Mouse (Mus musculus) layer of hippocampus, postnatal 36 days (tissue): ENCODE measurements around the gene Pigt. TPM values are rescaled to one million over a fixed set of nuclear protein-coding genes. Genes with fewer than 3 reads are reported as not detected.

Source experiments
- DNase-seq, 2 experiments: peaks; one replicate each; pipeline ENCODE4 v3.0.0; 2022
- total RNA-seq, 2 experiments: library from RNA; stranded (reverse); gene quantifications; 2 replicates each; pipeline ENCODE4 v1.2.3; 2021

The Pigt gene
- total RNA-seq, 2 experiments from 2014 or later, result 76.6 to 84.5 TPM

- no peak for DNase-seq
Observed at GRCm38 (mm10) chr2:164521841-164522240, 24.5 kb downstream of the Pigt start.

DNA sequence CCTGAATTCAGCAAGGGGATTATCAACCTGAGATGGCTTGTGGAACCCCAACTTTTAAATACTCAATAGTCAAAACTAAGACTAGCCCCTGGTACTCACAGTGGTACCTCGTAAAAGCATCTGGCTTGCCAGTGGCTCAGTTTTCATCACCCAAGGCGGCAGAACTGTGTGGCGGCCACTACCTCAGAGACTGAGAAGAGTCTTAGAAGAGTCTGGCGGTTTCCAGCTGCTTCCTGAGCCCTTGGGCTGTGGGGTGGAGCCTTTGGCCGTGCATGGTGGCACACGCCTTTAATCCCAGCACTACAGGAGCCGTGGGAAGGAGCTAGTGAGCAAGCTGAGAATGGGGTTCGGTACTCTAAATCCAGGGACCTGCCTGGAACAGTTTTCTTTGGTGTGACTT, 25.0 kb downstream of the Pigt start:
- no peak for DNase-seq

- no peak for DNase-seq
Observed at GRCm38 (mm10) chr2:164523301-164523773, 26.0 kb downstream of the Pigt start.

DNA sequence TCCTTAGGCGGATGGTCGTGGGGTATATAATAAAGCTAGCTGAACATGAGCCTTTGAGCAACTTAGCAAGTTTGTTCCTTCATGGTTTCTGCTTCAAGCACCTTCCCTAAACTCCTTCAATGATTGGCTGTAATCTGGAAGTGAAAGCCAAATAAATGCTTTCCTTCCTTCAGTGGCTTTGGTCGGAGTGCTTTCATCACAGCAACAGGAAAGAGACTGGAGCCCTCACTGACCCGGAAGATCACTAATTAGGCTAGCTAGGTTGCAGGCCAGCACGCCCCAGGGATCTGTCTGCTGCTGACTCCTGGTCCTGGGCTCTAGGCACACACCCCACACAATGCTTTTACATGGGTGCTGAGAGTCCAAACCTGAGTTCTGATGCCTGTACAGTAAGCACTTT, 31.2 kb downstream of the Pigt start:
- no peak for DNase-seq

- DNase-seq, result peak; percentile 58 to 63
Observed at GRCm38 (mm10) chr2:164531169-164531568, 33.8 kb downstream of the Pigt start.

- no peak for DNase-seq
Observed at GRCm38 (mm10) chr2:164534315-164534714, 37.0 kb downstream of the Pigt start.

DNA sequence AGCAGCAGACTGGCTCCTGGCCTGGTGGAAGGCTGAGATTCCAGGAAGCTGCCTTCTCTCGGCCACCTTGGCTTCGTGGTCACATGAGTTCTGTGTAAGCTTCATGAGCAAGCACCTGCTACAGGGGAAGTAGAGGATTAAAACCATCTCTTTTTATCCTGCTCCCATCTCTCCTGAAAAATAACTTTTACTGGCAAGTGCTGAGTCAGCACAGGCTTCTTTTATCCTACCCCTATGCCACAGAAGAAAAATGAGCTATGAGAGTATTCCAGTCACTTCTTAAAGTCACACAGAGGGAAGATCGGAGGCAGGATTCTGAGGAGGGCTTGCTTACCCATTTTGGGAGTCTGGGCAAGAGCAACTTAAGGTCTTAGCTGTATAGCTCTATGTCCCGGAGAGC, 39.7 kb downstream of the Pigt start:
- DNase-seq, result no peak

DNA sequence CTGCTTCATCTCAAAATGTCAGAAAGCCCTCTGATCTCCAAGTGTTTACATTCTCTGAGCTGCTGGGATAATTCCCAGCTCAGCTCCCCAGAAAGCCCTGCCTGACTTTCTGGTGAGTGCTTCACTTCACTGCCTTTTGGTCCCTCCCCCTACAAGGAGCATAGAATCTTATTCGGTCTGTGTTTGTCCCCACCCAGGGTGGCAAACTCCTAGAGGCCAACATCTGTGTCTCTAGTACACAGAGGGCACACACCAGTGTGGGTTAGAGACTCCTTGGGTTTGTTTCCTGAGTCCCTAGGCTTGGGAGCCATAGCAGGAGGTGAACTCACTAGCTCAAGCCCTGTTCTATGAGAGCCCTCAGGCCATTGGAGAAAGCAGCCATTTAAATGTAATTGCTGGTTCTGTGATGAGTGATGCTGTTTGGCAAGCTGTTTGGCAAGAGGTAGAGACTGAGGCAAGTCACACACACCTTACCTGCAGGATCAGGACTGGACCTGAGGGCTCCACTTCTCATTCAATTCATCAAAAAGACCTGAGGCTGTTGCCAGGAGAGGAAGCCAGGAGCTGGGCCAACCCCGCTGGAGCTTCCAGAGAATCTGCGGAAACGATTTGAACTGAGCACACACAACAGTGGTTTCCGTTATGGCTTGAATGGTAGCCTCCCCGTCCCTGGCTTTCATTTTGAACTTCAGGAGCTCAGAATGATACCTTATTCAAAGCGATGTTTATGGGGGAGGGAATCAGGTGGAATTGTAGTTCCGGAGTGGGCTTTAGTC, 43.5 kb downstream of the Pigt start:
- no peak for DNase-seq

- peak; percentile 41 to 48 for DNase-seq
Observed at GRCm38 (mm10) chr2:164542132-164542531, 44.8 kb downstream of the Pigt start.

- DNase-seq, result no peak
Observed at GRCm38 (mm10) chr2:164542598-164542997, 45.3 kb downstream of the Pigt start.

- DNase-seq, result no peak
Observed at GRCm38 (mm10) chr2:164543745-164544144, 46.4 kb downstream of the Pigt start.

DNA sequence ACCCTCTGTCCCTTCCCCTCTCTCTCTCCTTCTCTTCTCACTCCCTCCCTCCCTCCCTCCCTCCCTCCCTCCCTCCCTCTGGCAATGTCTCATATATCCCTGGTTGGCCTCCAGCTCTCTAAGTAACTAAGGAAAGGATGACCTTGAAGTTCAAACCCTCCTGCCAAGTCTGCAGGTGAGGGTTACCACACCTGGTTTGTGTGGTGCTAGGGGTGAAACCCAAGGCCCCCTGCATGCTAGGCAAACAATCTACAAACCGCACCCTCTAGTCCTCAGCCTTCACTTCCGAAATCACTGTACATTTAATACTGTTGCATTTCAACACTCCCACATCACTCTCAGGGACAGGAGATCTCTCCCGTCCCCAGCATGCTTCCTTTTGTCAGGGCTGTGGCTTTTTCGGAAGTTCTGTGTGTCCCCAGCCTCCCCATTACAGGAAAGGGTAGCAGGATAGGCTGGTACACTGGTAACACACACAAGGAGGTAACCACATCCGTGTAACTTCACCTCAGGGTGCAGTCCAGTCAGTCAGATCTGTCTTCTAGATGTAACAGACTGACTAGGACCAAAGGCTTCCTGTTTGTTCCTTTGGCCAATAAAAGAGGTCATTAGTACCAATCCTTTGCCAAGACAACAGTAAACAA, 47.3 kb downstream of the Pigt start:
- no peak for DNase-seq

DNA sequence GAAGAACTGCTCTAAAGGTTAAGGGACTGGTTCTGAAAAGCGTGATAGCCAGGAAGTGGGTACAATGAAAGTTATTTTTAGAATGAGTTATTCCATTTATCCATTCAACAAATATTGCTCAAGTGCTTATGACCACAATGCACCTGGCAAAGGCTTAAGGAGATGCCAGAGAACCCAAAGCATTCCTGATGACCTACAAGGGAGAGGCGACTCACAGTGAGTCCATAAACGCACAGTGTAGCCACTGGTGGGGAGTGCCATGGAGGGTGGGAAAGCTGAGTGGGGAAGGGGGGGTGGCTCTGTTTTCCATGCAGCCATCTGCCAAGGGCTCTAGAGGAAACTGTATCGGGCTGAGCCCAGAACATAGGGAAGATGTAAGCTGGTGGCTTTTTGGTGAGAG, 52.0 kb downstream of the Pigt start:
- DNase-seq, result no peak

GRCm38 (mm10) chr2:164549963-164550894, 52.9 kb downstream of the Pigt start:
- DNase-seq, result peak in 1 of 2 experiments; percentile 13

DNA sequence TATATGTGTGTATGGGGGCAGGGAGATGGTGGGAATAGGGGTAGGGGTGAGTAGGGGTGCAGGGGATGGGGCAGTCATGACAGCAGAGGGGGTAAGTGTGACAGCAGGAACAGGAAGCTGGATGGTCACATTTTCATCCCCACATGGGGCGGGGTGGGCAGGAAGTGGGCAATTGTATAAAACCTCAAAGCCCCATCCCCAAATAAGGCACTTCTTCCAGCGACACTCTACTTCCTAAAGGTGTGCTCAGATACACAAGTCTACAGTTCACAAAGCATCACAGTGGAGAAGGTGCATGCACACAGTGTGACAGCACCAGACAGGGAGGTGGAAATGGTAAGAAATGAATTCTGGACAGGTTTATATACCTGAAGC, 53.6 kb downstream of the Pigt start:
- DNase-seq, result no peak

DNA sequence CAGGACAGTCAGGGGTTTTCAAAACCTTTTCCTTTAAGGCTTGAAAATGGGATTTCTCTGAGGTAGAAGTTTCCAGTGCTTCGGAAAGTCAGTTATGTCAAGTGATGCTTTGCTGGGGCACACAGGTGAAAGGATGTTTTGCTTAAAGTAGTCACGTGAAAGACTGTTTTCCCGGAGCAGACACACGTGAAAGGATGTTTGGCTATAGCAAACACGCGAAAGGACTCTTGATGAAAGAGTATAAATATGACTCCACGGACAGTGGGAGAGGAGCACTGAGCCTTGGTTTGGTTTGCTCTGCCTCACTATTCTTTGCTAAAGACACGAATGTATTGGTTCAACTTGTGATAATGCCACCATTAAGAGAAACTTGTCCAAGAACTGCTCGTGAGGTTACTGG, 54.2 kb downstream of the Pigt start:
- no peak for DNase-seq

Other genes with a start within 250 kb of the Pigt start
- gene Svs3b, start 240.9 kb upstream of the Pigt start, total RNA-seq, result not detected
- gene Svs4, start 219.1 kb upstream of the Pigt start, total RNA-seq, result not detected
- not detected for gene Svs3a, start 208.3 kb upstream of the Pigt start, total RNA-seq
- not detected for gene Svs6, start 180.8 kb upstream of the Pigt start, total RNA-seq
- not detected for gene Svs5, start 164.8 kb upstream of the Pigt start, total RNA-seq
- gene Slpi, start 108.4 kb upstream of the Pigt start, total RNA-seq, result 1 to 10 TPM in 1 of 2 experiments, under 1 TPM in 1; 0.85 to 1.4 TPM
- gene Rbpjl, start 94.4 kb upstream of the Pigt start, total RNA-seq, result under 1 TPM; 0.35 to 0.46 TPM
- 10 to 100 TPM; 13.0 to 13.4 TPM for gene Matn4, start 92.4 kb upstream of the Pigt start, total RNA-seq
- gene Sdc4, start 53.6 kb upstream of the Pigt start, total RNA-seq, result 100 to 1,000 TPM; 102 to 129 TPM
- 10 to 100 TPM; 37.7 to 42.3 TPM for gene Sys1, start 40.6 kb upstream of the Pigt start, total RNA-seq
- 10 to 100 TPM in 1 of 2 experiments, 1 to 10 TPM in 1; 7.0 to 13.3 TPM for gene Gm20458, start 36.6 kb upstream of the Pigt start, total RNA-seq
- gene Trp53tg5, start 23.8 kb upstream of the Pigt start, total RNA-seq, result not detected
- 100 to 1,000 TPM; 108 to 110 TPM for gene Dbndd2, start 11.4 kb upstream of the Pigt start, total RNA-seq
- not detected for gene Wfdc2, start 64.9 kb downstream of the Pigt start, total RNA-seq
- not detected for gene Spint3, start 75.9 kb downstream of the Pigt start, total RNA-seq
- not detected for gene Wfdc6a, start 87.9 kb downstream of the Pigt start, total RNA-seq
- not detected for gene Eppin, start 96.1 kb downstream of the Pigt start, total RNA-seq
- gene Wfdc6b, start 116.0 kb downstream of the Pigt start, total RNA-seq, result not detected
- not detected for gene Wfdc8, start 116.1 kb downstream of the Pigt start, total RNA-seq
- gene Wfdc16, start 141.3 kb downstream of the Pigt start, total RNA-seq, result not detected
- gene Wfdc10, start 158.5 kb downstream of the Pigt start, total RNA-seq, result not detected
- not detected for gene Wfdc9, start 159.1 kb downstream of the Pigt start, total RNA-seq
- not detected for gene Wfdc11, start 176.6 kb downstream of the Pigt start, total RNA-seq
- not detected for gene Wfdc13, start 187.6 kb downstream of the Pigt start, total RNA-seq
- gene Spint4, start 201.0 kb downstream of the Pigt start, total RNA-seq, result not detected
- gene Spint5, start 217.8 kb downstream of the Pigt start, total RNA-seq, result not detected
- 1 to 10 TPM; 1.5 to 2.2 TPM for gene Wfdc3, start 248.4 kb downstream of the Pigt start, total RNA-seq
- gene Dnttip1, start 248.5 kb downstream of the Pigt start, total RNA-seq, result 10 to 100 TPM; 34.0 to 37.7 TPM